Mouse (Mus musculus) gastrocnemius, postnatal 10 days (tissue): ENCODE results near the gene Zdhhc20. TPM values are rescaled to one million over a fixed set of nuclear protein-coding genes. Genes with fewer than 3 reads are reported as not detected.

Experiments
- DNase-seq: peaks from one replicate; pipeline ENCODE4 v3.0.0; 2021; ENCODE audit warnings: mixed read lengths
- microRNA-seq, 2 experiments: library from miRNA; unstranded; fragments of <30 nt; microRNA quantifications; one replicate each; pipeline ENCODE4 v1.2.0; 2021
- total RNA-seq, 2 experiments: library from RNA; stranded (reverse); gene quantifications; 2 replicates each; pipeline ENCODE4 v1.2.3; 2021

Gene Zdhhc20
- total RNA-seq, 2 experiments from 2014 or later, result 15.0 to 19.2 TPM

- DNase-seq, result peak; percentile 95
Observed at GRCm38 (mm10) chr14:57825788-57826751, 64.0 kb downstream of the Zdhhc20 start, which contains the start of the genes Ska3 and Mrpl57. Gene Ska3 (minus strand): TSS chr14:57826185. Gene Mrpl57 (plus strand): TSS chr14:57826234.

GRCm38 (mm10) chr14:57820839-57821238, 69.2 kb downstream of the Zdhhc20 start:
- DNase-seq, result no peak

GRCm38 (mm10) chr14:57811844-57812243, 78.2 kb downstream of the Zdhhc20 start:
- no peak for DNase-seq

GRCm38 (mm10) chr14:57810886-57811285, 79.2 kb downstream of the Zdhhc20 start:
- DNase-seq, result no peak

GRCm38 (mm10) chr14:57808558-57808957, 81.5 kb downstream of the Zdhhc20 start:
- DNase-seq, result no peak

GRCm38 (mm10) chr14:57803731-57804130, 86.3 kb downstream of the Zdhhc20 start:
- DNase-seq, result no peak

GRCm38 (mm10) chr14:57797991-57798931, 91.8 kb downstream of the Zdhhc20 start, which contains the start of gene Sap18:
Gene Sap18 (plus strand): TSS chr14:57798180.
- DNase-seq, result peak; percentile 94

- DNase-seq, result no peak
Observed at GRCm38 (mm10) chr14:57797551-57797950, 92.5 kb downstream of the Zdhhc20 start.

- DNase-seq, result no peak
Observed at GRCm38 (mm10) chr14:57791171-57791570, 98.9 kb downstream of the Zdhhc20 start.

GRCm38 (mm10) chr14:57789759-57790158, 100.3 kb downstream of the Zdhhc20 start:
- DNase-seq, result no peak

GRCm38 (mm10) chr14:57789311-57789710, 100.8 kb downstream of the Zdhhc20 start:
- DNase-seq, result no peak

GRCm38 (mm10) chr14:57787406-57787805, 102.7 kb downstream of the Zdhhc20 start:
- peak; percentile 8 for DNase-seq

Small RNA genes lying within 50 kb of the gene (microRNA-seq; reads per million reads assigned to microRNA genes)
- gene Mir3077, result 0.32 to 0.50 reads per million in 2 experiments

Other genes with a start within 250 kb of the Zdhhc20 start
- gene Xpo4, start 224.8 kb downstream of the Zdhhc20 start, total RNA-seq, result 10 to 100 TPM; 12.3 to 17.0 TPM
- gene Gm49361, start 144.2 kb downstream of the Zdhhc20 start, total RNA-seq, result not detected
- 10 to 100 TPM; 21.7 to 26.7 TPM for gene Lats2, start 131.9 kb downstream of the Zdhhc20 start, total RNA-seq
- 10 to 100 TPM; 54.2 to 56.0 TPM for gene Sap18, start 92.1 kb downstream of the Zdhhc20 start, total RNA-seq
- gene Ska3, start 64.1 kb downstream of the Zdhhc20 start, total RNA-seq, result 1 to 10 TPM; 2.3 to 3.0 TPM
- 10 to 100 TPM; 65.1 to 77.2 TPM for gene Mrpl57, start 64.0 kb downstream of the Zdhhc20 start, total RNA-seq
- 10 to 100 TPM; 54.2 to 58.1 TPM for gene Micu2, start 109.0 kb upstream of the Zdhhc20 start, total RNA-seq
- 1 to 10 TPM; 1.2 to 1.8 TPM for gene Fgf9, start 180.3 kb upstream of the Zdhhc20 start, total RNA-seq